Mouse (Mus musculus) left cerebral cortex, adult 11 months (tissue): ENCODE measurements around the gene B3gnt9.

ENCODE experiments used
- DNase-seq: peaks from one replicate; pipeline ENCODE4 v3.0.0; 2022; ENCODE audit warnings: low spot score

Gene B3gnt9

GRCm38 (mm10) chr8:105282239-105282638, 27.3 kb upstream of the B3gnt9 start:
- no peak for DNase-seq

- no peak for DNase-seq
Observed at GRCm38 (mm10) chr8:105281821-105282220, 26.9 kb upstream of the B3gnt9 start.

- DNase-seq: no peak
Observed at GRCm38 (mm10) chr8:105280567-105280966, 25.6 kb upstream of the B3gnt9 start.

GRCm38 (mm10) chr8:105278911-105279334, 24.0 kb upstream of the B3gnt9 start:
- peak; percentile 81 for DNase-seq

GRCm38 (mm10) chr8:105276292-105277120, 21.6 kb upstream of the B3gnt9 start:
- no peak for DNase-seq

GRCm38 (mm10) chr8:105275840-105276239, 20.9 kb upstream of the B3gnt9 start, which contains the start of gene Nol3:
Nol3 (plus strand) TSS chr8:105276140.
- no peak for DNase-seq

GRCm38 (mm10) chr8:105275387-105275786, 20.4 kb upstream of the B3gnt9 start:
- DNase-seq: no peak

GRCm38 (mm10) chr8:105270916-105271186, 15.9 kb upstream of the B3gnt9 start:
- no peak for DNase-seq

GRCm38 (mm10) chr8:105270101-105270915, 15.4 kb upstream of the B3gnt9 start:
- DNase-seq: no peak

GRCm38 (mm10) chr8:105269461-105269947, 14.6 kb upstream of the B3gnt9 start, which contains the start of gene Hsf4:
Hsf4 (plus strand) TSS chr8:105269801.
- no peak for DNase-seq

GRCm38 (mm10) chr8:105269075-105269458, 14.1 kb upstream of the B3gnt9 start:
- DNase-seq: no peak

GRCm38 (mm10) chr8:105268342-105269074, 13.6 kb upstream of the B3gnt9 start:
- DNase-seq: peak; percentile 82

- no peak for DNase-seq
Observed at GRCm38 (mm10) chr8:105266775-105267174, 11.8 kb upstream of the B3gnt9 start.

GRCm38 (mm10) chr8:105265128-105265527, 10.2 kb upstream of the B3gnt9 start:
- DNase-seq: no peak

- no peak for DNase-seq
Observed at GRCm38 (mm10) chr8:105264024-105264982, 9.3 kb upstream of the B3gnt9 start, which contains the start of the genes Tradd and Fbxl8. Tradd (minus strand) TSS chr8:105264609. Fbxl8 (plus strand) TSS chr8:105264648.

- DNase-seq: no peak
Observed at GRCm38 (mm10) chr8:105263244-105263912, 8.4 kb upstream of the B3gnt9 start.

GRCm38 (mm10) chr8:105261326-105261980, 6.5 kb upstream of the B3gnt9 start:
- no peak for DNase-seq

- no peak for DNase-seq
Observed at GRCm38 (mm10) chr8:105260371-105261099, 5.6 kb upstream of the B3gnt9 start.

GRCm38 (mm10) chr8:105259721-105260320, 4.9 kb upstream of the B3gnt9 start:
- no peak for DNase-seq
